Mouse (Mus musculus) kidney, adult 11 months (tissue): ENCODE data around the gene Col8a2.

Experiments used
- DNase-seq: peaks from one replicate; pipeline ENCODE4 v3.0.0; 2022

Gene Col8a2

DNA sequence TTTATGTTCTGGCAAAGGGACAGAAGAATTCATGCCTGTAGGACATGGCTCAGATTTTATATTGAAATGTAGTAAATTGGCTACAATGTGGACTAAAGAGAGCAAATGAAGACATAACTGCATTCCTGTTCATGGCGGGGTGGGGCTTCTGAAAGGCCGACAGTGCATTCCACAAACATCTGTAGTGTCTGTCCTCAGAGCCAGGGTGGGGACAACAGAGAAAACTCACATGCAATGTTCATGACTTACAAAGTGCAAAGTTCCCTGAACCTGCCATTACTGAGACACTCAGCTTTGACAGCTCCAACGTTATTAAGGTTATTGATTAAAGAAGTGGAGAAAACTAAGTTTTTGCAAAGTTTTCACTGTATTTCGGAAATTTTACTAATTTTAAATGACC is 56.9 kb downstream of the Col8a2 start:
- DNase-seq = no peak

DNA sequence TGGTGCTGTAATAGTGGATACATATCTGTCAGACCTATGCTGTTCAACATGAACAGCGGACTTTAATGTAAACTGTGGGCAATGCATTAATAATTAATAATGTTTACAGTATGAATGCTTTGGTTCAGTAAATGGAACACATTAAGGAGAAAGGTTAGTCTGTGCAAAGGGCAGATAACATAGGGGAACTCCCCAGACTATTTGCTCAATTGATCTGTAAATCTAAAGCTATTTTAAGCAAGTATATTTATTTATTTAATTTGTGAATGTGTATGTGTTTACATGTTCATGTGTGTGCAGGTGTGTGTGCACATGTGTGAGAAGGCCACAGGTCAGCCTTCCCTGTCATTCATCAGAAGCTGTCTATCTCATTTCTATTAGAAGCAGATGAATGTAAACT is 73.5 kb downstream of the Col8a2 start:
- DNase-seq = no peak
